Mouse (Mus musculus) heart, postnatal 10 days (tissue): ENCODE measurements around the gene Zfp618. TPM values are rescaled to one million over a fixed set of nuclear protein-coding genes. Genes with fewer than 3 reads are reported as not detected.

Source experiments
- DNase-seq, 2 experiments: peaks; one replicate each; pipeline ENCODE4 v3.0.0; 2021
- intact Hi-C: fragments of 180-260 bp; cut with DNase I; formaldehyde crosslinking; loops from one replicate; pipeline ENCODE4 v1.15.1; 2025
- total RNA-seq, 2 experiments: library from RNA; stranded (reverse); gene quantifications; 2 replicates each; pipeline ENCODE4 v1.2.3; 2021

Zfp618 gene
- 1 to 10 TPM; 4.5 to 5.8 TPM for total RNA-seq

DNA sequence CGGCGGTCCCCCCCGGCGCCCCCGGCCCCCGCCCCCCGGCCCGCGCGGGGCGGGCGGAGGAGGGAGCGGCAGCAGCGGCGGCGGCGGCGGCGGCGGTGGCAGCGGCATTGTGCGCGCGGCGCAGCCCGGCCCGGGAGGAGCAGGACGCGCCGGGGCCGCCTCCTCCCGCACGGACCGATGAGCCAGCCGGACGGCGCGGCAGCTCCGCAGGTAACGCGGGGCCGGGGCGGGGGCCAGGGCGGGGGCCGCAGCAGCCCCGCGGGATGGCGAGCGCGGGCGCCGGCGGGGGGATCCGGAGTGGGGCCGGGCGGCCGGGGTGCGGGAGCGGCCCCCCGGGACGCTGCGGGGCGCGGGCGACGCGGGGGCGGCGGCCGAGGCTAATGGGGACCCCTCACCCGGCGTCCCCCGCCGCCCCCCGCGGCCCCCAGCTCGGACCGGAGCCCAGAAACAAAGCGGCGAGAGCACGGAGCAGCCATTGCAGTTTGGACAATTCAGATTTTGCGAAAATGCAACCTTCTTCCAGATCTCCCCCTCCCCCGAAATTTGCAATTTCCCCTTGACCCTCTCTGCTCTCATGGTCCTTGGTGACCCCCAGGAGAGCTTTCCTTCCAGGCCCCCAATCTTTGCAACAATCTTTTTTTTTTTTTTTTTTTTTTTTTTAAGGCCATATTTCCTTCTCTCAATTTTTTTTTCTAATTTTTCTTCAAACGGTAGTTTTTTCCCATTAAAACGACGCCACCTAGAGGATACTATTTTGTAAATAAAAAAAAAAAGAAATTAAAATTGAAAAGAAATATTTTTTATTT, at the start of gene Zfp618:
TSS of gene Zfp618 (plus strand) at position 77 of the 806 bp plus-strand sequence.
- intact Hi-C loops = loop anchor here (5.0 kb wide), 2 partner anchors 152 to 183 kb away; no protein-coding TSS in a partner anchor
- peak; percentile 35 to 38 for DNase-seq

DNA sequence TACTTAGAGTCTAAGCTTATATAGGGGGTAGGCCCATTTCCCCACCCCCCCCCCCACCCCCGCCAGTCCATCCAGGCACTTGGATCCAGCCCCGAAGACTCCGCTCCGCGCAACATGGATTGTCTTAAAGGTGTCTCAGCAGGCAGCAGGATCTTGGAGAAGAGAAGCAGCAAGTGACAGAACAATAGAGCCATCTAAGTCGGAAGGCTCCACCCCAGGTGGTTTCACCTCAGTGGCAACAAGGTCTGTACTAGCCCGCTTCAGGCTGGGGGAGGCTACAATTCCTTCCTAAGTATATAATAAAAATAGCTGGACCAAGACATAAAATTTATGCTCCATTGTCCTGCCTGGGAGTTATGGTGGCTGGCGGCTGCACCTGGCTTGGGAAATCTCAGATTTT, 48.3 kb upstream of the Zfp618 start:
- no peak for DNase-seq
- intact Hi-C loops = no loop called here

DNA sequence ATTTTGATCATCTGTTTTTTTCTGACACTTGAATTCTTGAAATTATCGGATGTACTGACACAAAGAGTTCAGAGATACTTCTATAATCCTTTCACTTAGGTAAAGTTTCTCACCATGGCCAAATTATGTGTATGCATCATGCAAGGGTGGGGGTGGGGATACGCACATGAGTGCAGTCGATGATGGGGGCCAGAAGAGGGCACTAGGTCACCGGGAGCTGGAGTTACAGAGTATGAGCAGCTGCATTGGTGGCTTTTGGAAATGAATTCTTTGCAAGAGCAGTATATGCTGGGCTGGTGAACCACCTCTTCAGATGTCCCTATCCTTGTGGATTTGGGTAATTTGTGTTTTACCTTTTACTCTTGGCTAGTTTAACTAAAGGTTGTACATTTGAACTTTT, 31.6 kb upstream of the Zfp618 start:
- intact Hi-C loops = no loop called here
- DNase-seq = peak in 1 of 2 experiments; percentile 7

DNA sequence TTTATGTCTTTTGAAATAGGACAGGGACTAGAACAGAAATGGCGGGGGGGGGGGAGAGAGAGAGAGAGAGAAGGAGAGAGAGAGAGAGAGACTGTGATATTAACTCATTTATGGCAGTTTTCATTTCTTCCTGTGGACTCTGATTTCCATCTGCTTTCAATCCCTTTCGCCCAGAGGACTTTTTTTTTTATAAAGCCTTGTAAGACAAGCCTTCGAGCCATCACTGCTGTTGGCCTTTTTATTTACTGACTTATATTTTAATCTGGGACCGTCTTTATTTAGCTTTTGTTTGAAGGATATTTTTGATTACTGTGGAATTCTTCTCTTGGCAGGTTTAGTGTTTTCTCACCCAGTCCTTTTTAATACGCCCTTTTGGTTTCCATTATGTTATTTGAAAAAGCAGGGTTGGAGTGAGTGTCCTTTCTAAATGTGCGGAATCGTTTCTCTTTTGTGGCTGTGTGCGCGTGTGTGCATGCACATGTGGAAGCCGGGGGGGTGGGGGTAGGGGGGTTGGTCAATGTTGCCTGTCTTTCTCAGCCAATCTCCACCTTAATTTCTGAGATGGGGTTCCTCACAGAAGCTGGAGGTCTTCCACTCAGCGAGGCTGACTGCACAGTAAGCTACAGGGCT, 29.7 kb upstream of the Zfp618 start:
- intact Hi-C loops = no loop called here
- no peak for DNase-seq

DNA sequence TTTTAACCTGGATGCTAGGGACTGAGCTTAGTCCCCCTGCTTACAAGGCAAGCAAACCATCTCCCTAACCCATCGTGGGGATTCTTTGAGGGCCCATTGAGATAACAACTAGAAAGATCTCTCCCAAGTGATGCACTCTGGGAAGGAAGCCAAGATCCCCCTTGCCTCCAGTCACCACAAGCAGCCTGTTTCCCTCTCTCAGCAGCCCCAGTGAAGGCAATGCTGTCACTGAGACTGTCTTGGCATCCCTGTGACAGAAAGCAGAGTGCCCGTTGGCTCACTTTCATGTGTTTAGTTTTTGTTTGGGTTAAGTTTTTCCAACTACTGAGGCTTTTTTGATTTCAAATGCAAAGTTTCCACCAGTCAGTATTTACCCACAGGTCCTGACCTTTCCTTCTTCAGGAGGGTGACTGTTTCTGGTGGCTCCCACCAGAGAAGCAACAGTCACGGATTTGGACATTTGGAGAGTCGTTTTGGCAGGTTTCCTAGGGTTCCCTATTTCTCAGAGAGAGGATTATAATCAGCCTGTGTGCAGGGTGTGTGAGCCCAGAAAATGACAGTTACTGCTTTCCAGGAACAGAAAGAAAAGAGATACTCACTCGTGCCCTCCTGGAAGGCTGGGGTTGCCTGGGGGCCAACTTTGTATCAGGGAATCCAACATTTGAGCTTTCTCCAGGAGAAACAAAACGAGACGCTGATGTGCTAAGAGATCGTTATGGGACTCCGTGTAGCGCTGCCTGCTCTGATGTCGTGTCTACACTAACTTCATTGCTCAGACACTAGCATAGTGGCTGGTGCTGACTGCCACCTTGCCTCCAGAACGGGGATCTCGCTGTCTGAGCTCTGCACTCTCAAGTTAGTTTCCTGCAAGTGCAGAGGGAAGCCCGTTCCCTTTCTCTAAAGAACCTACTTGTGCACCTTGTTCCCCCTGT, 23.1 kb upstream of the Zfp618 start:
- peak; percentile 17 to 22 for DNase-seq
- intact Hi-C loops = no loop called here

DNA sequence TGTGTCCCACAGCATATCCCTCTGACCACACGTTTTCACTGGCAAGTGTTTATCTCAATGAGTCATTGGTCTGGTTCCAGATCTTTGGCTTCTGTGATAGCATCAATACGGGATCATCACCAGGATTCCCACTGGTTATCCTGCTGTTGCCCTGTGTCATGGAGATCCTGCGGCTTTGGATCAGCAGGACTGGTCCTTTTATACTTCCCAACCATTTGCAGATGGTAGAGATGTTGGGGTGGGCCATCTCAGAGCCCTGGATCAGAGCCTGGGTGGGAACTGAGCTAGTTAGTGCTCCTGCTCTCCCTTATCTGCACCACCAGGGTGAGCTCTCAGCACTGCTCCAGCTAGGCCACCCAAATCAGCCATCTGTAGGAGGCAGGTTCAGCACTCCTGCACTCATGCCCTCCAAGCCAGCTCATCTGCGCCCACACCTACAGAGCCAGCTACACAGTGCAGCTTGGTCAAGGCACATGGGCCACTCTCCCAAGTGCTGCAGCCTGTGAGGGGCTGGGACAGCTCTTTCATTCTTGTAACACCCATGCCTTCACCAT, 21.0 kb upstream of the Zfp618 start:
- intact Hi-C loops = loop anchor here (1.0 kb wide), 1 partner anchor 175 kb away; no protein-coding TSS in a partner anchor

DNA sequence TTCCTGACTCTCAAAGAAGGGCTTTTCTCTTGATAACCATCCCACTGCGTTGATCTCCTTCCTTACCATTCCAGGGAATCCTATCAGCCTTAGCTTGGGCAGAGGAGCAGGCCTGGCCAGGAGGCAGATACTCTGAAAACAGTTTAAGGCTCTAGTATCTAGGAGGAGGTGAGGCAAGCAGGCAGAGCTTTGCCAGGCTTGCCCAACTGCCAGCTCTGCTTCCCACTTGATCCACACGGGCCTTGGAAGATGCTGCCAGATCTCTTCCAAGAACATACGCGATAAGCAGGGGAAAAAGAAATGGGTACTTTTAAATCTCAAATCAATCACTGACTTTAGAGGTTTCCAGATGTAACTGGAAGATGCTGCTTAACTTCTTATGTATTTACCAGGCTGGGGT, 1.6 kb upstream of the Zfp618 start:
- intact Hi-C loops = no loop called here
- no peak for DNase-seq

More for the DNA sequence above, 21.0 kb upstream of the Zfp618 start:
- DNase-seq = peak; percentile 8 to 13

DNA sequence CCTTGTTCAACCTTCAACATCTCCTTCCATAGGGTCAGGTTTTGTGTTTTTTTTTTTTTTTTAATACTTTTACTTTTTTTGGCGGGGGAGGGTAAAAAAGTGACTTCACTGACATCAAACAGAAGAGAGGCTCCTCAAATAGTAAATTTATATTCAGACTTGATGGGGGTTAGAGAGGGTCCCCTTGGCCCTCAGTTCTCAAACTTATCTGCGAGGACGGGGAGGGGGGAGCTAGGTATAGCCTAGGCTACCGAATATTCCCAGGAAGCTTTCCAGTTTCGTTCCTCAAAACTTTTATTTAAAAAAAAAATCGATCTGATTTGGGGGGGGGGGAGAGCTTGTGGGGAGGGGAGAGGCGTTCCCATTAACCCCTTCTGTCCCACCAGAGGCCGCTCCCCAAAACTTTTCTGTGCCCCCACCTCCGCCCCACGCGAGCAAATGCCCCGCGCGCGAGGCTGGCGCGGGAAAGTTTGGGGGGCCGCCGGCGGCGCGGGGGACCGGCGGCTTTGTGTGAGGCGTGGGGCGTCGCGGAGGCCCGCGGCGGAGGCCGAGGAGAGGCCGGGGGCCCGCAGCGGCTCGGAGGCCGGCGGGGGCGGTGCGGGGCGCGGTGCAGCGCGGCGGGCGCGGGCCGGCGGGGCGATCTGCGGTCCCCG, 403 bp upstream of the Zfp618 start:
- DNase-seq = peak in 1 of 2 experiments; percentile 27

DNA sequence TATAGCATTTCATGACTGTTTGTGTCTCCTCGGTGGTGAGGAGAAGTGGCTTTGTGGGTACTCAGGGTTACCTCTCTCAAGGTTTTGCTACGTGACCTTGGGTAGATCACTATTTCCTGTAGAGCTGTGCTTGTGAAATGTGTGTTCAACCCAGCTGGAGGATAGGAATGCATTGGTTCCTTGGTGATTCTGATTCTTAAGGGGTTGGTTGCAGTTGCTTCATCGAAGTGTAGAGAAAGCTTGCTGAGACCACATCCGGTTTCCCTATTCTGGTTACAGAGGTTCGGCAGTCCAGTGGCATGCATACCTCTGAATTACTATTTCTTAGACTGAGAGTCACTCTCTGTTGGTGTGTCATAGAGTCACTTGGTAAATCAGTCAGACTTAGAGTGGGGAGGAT, 4.2 kb downstream of the Zfp618 start:
- DNase-seq = no peak
- intact Hi-C loops = loop anchor here (5.0 kb wide), 2 partner anchors 148 to 187 kb away; no protein-coding TSS in a partner anchor

More for the DNA sequence above, 403 bp upstream of the Zfp618 start:
- intact Hi-C loops = loop anchor here (5.0 kb wide), 2 partner anchors 152 to 183 kb away; no protein-coding TSS in a partner anchor

DNA sequence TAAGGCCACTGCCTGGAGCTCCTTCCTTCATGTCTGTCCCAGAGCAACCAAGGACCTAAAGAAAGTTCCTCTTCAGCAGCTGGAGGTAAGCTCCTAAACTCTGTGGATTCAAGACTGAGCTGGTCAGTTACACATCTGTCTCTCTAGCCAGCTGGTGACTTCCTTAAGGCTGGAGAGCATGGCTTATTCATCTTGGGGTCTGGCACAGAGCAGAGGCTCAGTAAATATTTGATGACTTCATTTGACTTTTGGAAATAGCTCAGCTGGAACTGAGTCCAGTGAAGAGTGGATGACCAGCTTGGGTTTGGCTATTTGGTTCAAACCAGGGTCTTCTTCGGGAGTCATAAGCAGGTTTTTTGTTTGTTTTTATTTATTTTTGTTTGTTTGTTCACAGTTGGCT, 6.6 kb downstream of the Zfp618 start:
- peak; percentile 35 to 53 for DNase-seq
- intact Hi-C loops = no loop called here

DNA sequence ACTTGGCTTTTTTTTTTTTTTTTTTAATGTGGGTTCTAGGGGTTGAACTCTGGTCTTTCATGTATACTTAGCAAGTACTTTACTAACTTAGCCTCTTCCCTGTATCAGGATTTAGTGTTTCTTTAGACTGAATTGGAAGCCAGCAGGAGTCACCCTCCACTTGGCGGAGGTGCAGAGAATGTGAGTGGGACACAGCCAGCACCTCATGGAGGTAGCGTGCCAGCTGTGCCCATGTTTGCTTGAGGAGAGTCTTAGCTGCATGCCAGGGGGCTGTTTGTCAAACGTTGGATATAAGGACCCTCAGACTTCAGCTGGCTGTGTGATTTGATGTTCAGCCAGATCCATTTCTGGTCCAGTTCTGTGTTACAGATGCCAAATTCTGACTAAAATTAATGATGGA, 7.7 kb downstream of the Zfp618 start:
- intact Hi-C loops = no loop called here
- peak; percentile 19 to 25 for DNase-seq

DNA sequence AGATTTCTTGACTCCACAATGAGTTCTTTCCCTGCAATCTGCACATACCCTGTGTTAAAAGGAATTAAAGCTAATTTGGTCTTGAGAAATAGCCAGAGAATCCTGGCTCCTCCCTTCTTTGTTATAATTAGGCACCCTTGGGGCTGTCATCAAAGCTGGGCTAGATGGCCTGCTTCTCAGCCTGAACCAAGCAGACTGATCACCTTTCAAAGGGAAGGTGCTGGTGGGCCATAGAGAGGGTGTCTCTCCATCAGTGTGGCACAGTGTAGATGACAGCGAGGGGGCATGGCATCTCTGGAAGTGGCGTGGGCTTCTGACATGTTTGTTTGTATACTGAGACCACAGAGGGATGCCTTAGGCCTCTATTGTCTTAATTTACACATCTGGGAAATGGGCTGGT, 9.5 kb downstream of the Zfp618 start:
- no peak for DNase-seq
- intact Hi-C loops = no loop called here

DNA sequence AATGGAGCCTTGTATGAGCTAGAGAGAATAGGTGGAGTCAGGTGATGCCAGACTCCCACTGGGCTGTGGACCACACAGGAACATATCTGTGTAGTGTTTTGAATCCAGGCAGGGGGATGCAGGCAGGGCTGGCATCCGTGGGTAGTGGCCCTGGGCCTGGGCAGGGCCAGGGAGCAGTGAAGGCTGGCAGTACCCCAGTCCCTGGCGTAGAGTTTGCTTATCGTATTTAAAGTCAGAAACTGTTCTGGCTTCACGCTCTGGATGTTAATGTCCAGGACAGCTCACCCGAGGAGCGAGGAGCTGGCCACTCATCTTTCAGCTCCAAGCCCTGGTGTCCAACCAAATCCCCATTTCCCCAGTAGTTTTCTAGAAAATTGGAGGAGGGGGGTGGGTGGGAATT, 10.2 kb downstream of the Zfp618 start:
- DNase-seq = no peak

DNA sequence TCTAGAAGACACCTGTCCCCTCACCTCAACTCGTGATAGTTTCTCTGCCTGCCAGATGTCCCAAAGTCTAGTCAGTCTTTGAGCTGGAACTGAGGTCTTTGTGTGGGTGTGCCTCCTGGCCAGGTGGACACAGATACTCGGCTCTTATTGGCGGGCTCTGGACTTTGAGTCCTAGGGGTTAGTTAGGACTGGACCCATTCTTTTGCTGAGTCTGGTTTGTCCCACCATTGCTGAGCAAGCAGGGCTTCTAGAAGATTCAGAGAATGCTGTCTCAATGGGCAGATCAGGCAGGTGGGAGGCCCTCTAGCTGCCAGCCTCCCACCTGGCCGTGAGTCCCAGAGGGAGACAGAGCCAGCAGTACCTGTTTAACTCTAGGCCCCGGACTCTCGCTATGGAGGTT, 12.1 kb downstream of the Zfp618 start:
- intact Hi-C loops = no loop called here

More for the DNA sequence above, 10.2 kb downstream of the Zfp618 start:
- intact Hi-C loops = no loop called here

DNA sequence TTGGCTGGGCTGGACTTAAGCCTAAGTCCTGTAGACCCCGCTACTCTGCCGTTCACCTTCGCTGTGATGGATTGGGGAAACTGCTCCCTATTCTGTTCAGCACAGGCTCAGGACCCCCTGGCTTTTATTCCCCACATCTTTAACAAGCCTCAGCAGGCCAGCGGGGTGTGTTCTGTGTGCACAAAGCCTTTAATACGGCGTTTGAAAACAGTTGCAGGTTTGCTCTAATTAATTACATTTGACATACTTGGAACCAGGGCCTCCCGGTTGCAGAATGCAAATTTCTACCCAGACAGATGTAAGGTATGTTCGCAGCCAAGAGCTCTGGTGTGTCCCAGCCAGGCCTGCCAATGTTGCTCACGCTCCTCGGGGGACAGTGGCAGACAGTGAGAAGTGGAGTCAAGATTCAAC, 13.1 kb downstream of the Zfp618 start:
- DNase-seq = no peak

More for the DNA sequence above, 12.1 kb downstream of the Zfp618 start:
- no peak for DNase-seq

DNA sequence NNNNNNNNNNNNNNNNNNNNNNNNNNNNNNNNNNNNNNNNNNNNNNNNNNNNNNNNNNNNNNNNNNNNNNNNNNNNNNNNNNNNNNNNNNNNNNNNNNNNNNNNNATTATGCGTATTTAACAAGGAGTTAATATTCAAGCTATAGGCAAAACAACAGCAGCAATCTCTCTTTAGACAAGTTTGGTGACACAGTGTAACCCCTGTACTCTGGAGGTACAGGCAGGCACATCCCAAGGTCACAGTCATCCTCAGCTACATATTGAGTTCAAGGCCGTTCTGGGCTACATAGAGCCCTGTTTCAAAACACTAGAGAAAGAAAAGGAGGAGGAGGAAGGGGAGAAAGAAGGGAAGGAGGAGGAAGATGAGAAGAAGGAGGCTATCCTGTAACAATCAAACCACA, 16.2 kb downstream of the Zfp618 start:
- intact Hi-C loops = no loop called here
- DNase-seq = no peak

More for the DNA sequence above, 13.1 kb downstream of the Zfp618 start:
- intact Hi-C loops = no loop called here

DNA sequence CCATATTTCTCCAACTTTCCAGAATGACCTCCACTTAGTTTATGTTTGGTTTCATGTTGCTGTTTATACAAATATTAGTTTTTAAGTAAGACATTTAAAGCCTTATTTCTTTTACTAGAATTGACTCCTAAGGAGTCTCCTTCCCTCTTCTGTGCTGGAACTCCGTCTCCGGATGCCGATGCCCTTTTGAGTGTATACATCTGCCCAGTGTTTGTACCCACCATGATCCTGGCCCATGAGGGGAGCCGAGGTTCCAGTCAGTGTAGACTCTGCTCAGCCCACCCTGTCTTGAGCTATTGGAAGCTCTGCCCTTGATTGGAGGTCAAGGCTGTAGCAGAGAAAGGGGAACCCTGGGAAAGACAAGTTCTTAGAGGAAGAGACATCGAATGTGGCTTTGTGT, 18.2 kb downstream of the Zfp618 start:
- DNase-seq = no peak
- intact Hi-C loops = no loop called here

DNA sequence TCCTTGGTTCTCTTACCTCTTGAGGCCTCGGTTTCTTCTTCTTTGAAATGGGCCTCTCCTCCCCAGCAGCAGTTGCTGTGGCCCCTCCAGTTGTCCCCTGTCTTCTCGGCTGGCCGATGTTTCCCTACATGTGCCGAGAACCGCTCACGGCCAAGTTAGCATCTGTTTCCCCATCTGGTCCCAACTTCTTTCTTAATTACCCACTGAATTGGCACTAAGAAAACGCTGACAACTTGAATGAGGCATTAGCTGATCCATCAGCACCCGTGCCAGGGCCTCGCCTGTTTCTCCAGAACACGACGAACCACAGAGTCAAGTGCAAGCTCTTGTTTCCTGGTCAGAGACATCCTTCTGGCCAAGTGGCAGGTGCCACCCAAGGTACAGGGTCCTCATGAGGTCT, 26.0 kb downstream of the Zfp618 start:
- intact Hi-C loops = no loop called here
- DNase-seq = no peak

DNA sequence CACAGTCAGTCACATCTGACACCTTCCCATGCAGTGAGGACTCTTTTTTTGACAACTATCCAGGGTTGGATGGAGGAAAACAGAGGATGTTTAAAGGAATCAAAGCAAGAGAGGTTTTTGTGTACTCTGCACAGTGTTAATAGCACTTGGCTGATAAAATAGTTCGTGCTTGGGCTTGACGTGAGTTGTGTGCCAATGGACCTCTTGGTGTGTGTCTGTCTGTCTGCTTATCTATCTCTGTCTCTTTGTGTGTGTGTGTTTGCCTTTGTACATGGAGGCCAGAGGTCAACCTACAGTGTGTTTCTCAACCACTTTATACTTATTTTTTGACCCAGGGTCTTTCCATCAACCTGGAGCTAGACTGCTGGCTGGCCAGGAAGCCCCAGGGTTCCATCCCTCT, 27.8 kb downstream of the Zfp618 start:
- intact Hi-C loops = no loop called here
- DNase-seq = no peak

DNA sequence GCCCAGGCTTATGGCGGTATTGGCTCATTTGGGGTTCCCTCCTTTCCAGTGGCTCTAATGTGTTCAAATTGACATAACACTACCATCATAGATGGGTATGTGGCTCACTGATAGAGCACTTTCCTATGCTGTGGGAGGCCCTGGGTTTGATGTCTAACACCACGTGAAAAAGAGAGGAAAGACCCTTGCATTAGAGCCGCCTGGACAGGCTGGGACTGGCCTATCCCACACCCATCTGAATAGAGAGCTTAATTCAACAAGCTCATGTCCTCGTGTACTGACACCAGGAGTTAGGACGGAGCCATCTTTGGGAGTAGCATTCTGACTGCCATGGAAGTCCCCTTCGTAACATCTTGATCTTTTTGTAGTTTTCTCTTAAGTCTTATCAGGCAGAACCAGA, 32.2 kb downstream of the Zfp618 start:
- no peak for DNase-seq
- intact Hi-C loops = no loop called here
